In the genomic region with DNA sequence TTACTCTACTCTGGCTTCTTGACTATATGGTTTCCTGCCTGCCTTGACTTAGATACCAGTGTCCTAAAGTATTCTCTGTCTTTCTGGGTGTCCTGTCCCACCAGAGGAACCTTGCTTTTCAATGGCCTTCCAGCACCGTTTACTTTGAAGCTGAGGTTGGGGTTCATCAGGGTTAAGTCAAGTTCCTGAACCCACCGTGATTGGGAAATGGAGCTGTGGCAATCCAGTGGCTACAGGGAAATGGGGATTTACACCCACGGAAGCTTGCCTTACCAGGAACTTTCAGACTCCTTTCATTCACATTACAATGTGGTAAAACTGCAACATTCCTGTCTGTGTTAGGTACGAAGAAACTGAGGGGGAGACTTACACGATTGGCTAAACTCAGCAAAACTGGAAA, we compare ENCODE assay signal across 12 mouse cellular contexts. TPM values are rescaled to one million over a fixed set of nuclear protein-coding genes. Genes with fewer than 3 reads are reported as not detected.
A peak's percentile ranks its signal among the peaks of the same experiment; 100 is the strongest.
DNase-seq lines count a peak whose midpoint lies in the region; ATAC-seq and TF ChIP-seq lines count a peak whose summit lies in the region.
"Had no signal": no experiment of that assay in that cellular context is flagged by ENCODE, and none has a peak within 500 bp of the region (broad histone marks: within the 10 kb centered on the region; RNA-seq: fewer than 3 reads in every experiment).

No protein-coding gene starts in this region.

- peaks cover 17% of the 10 kb centered on the region for H3K79me2 ChIP-seq in myocyte (ENCODE audit: control insufficient read depth, insufficient read depth)

- no peak for DNase-seq in forebrain, embryonic 10.5 days (ENCODE audit: extremely low spot score, low spot score)
- no peak for DNase-seq in forebrain, embryonic 11.5 days (ENCODE audit: low spot score)
- DNase-seq in kidney, adult 18-20 months: no peak
- DNase-seq in right cerebral cortex, postnatal 14 days: no peak
- DNase-seq in cerebellum, postnatal 4 days (ENCODE audit: low spot score in 2 of 2): no peak
- DNase-seq: cerebellum, adult 11 months; gastrocnemius, postnatal 25 days had no signal

- H3K4me2 ChIP-seq in forebrain, embryonic 11.5 days (ENCODE audit: low read depth, low read length, severe bottlenecking): no peak overlapping the region
- H3K4me2 ChIP-seq in kidney, embryonic 14.5 days (replicated peaks; ENCODE audit: low read depth, low read length): no peak overlapping the region
- H3K4me2 ChIP-seq in myocyte (ENCODE audit: low read depth): peak overlapping the region; percentile 25
- H3K4me2 ChIP-seq: forebrain, embryonic 15.5 days had no signal

- no peaks in the 10 kb centered on the region for H3K9me3 ChIP-seq in forebrain, embryonic 10.5 days
- H3K9me3 ChIP-seq in forebrain, embryonic 11.5 days (ENCODE audit: control insufficient read depth, low read length): no peaks in the 10 kb centered on the region
- no peaks in the 10 kb centered on the region for H3K9me3 ChIP-seq in kidney, embryonic 14.5 days (ENCODE audit: control insufficient read depth, low read length)
- H3K9me3 ChIP-seq: forebrain, embryonic 15.5 days had no signal

- peaks cover 37% of the 10 kb centered on the region for H3K4me1 ChIP-seq in forebrain, embryonic 10.5 days
- peaks cover 8% of the 10 kb centered on the region; the same call in 1 of the 2 replicates for H3K4me1 ChIP-seq in forebrain, embryonic 11.5 days (replicated peaks; ENCODE audit: control insufficient read depth, insufficient read depth, low read length)
- 0 out of 2 replicates have a peak, but pooled peaks cover 7% of the 10 kb centered on the region for H3K4me1 ChIP-seq in kidney, embryonic 14.5 days (ENCODE audit: control insufficient read depth, insufficient read depth, low read length)
- H3K4me1 ChIP-seq: forebrain, embryonic 15.5 days had no signal

- peak overlapping the region; percentile 78 for H3K27ac ChIP-seq in forebrain, embryonic 10.5 days
- no peak overlapping the region for H3K27ac ChIP-seq in forebrain, embryonic 11.5 days (ENCODE audit: low read depth, low read length)
- peak overlapping the region; percentile 37; the same call in 1 of the 2 replicates for H3K27ac ChIP-seq in kidney, embryonic 14.5 days (ENCODE audit: low read depth, low read length)
- H3K27ac ChIP-seq: forebrain, embryonic 15.5 days had no signal

- ATAC-seq in forebrain, embryonic 11.5 days (replicated peaks; ENCODE audit: low FRiP score): no peak
- ATAC-seq in kidney, embryonic 14.5 days (ENCODE audit: low FRiP score, low TSS enrichment): no peak
- ATAC-seq in granulocyte monocyte progenitor cell, adult 5-6 weeks (replicated peaks; ENCODE audit: poor library complexity, severe bottlenecking): peak; percentile 85
- ATAC-seq: forebrain, embryonic 15.5 days; inflammation-experienced regulatory T-cells, adult 6 months had no signal

- H3K27me3 ChIP-seq in forebrain, embryonic 10.5 days (ENCODE audit: poor library complexity, severe bottlenecking): no peaks in the 10 kb centered on the region
- no peaks in the 10 kb centered on the region for H3K27me3 ChIP-seq in forebrain, embryonic 11.5 days (ENCODE audit: control insufficient read depth, insufficient read depth, low read length)
- no peaks in the 10 kb centered on the region for H3K27me3 ChIP-seq in kidney, embryonic 14.5 days (ENCODE audit: control insufficient read depth, insufficient read depth, low read length)
- no peaks in the 10 kb centered on the region for H3K27me3 ChIP-seq in myocyte (ENCODE audit: control insufficient read depth, insufficient read depth, insufficient read length)
- H3K27me3 ChIP-seq: forebrain, embryonic 15.5 days had no signal

- 84% methylated on average over 5 of the region's 5 CpGs for WGBS in forebrain, embryonic 10.5 days
- 79% methylated on average over 5 of the region's 5 CpGs for WGBS in forebrain, embryonic 11.5 days
- 73% methylated on average over 5 of the region's 5 CpGs for WGBS in kidney, embryonic 14.5 days

- H3K9ac ChIP-seq in forebrain, embryonic 11.5 days (ENCODE audit: low read length): no peak overlapping the region
- H3K9ac ChIP-seq in kidney, embryonic 14.5 days (ENCODE audit: low read depth, low read length): no peak overlapping the region
- H3K9ac ChIP-seq: forebrain, embryonic 15.5 days had no signal

- TF ChIP-seq POLR2A in myocyte (IDR thresholded peaks at IDR 0.05; ENCODE audit: insufficient read length, low read depth): no peak

- H3K4me3 ChIP-seq in forebrain, embryonic 10.5 days: no peak overlapping the region
- H3K4me3 ChIP-seq in forebrain, embryonic 11.5 days (ENCODE audit: low read depth, low read length): no peak overlapping the region
- no peak overlapping the region for H3K4me3 ChIP-seq in kidney, embryonic 14.5 days (ENCODE audit: low read length)
- H3K4me3 ChIP-seq in myocyte: no peak overlapping the region
- H3K4me3 ChIP-seq: forebrain, embryonic 15.5 days had no signal

- H3ac ChIP-seq in myocyte (ENCODE audit: control insufficient read depth, insufficient read length): no peak overlapping the region

- H3K36me3 ChIP-seq in forebrain, embryonic 10.5 days (replicated peaks): no peaks in the 10 kb centered on the region
- no peaks in the 10 kb centered on the region for H3K36me3 ChIP-seq in forebrain, embryonic 11.5 days (ENCODE audit: control insufficient read depth, insufficient read depth, low read length)
- H3K36me3 ChIP-seq in kidney, embryonic 14.5 days (ENCODE audit: control insufficient read depth, insufficient read depth, low read length): no peaks in the 10 kb centered on the region
- H3K36me3 ChIP-seq in myocyte (ENCODE audit: control insufficient read depth, insufficient read depth): no peaks in the 10 kb centered on the region
- H3K36me3 ChIP-seq: forebrain, embryonic 15.5 days had no signal

TF ChIP-seq in myocyte, 11 proteins besides CTCF, POLR2A, EP300 and RAD21:
- no peak for TF ChIP-seq TCF12 (IDR thresholded peaks at IDR 0.05; ENCODE audit: insufficient read depth, poor library complexity, severe bottlenecking)
- no peak for TF ChIP-seq MAX (IDR thresholded peaks at IDR 0.05; ENCODE audit: low read depth)
- TF ChIP-seq E2F4 (IDR thresholded peaks at IDR 0.05; ENCODE audit: insufficient read depth): no peak
- no peak for TF ChIP-seq SRF (IDR thresholded peaks at IDR 0.05; ENCODE audit: control insufficient read depth, insufficient read length, low read depth)
- TF ChIP-seq USF1 (IDR thresholded peaks at IDR 0.05; ENCODE audit: low read depth): no peak
- TF ChIP-seq REST (IDR thresholded peaks at IDR 0.05; ENCODE audit: insufficient read depth, insufficient read length): no peak
- no peak for TF ChIP-seq CEBPB (IDR thresholded peaks at IDR 0.05; ENCODE audit: insufficient read depth, poor library complexity, severe bottlenecking)

RNA-seq across cellular contexts. Expression of a gene that starts 54.8 kb away (rescaled TPM):
- 7.6 and 8.9 TPM in 2 replicates for polyA plus RNA-seq in forebrain, embryonic 10.5 days (2016; fragmentation: Nextera tagmentation; extraction: Ambion mirVana)
- 8.7 and 9.0 TPM in 2 replicates for polyA plus RNA-seq in forebrain, embryonic 11.5 days (2014; fragmentation: Nextera tagmentation; extraction: Ambion mirVana)
- 3.3 and 4.2 TPM in 2 replicates for polyA plus RNA-seq in kidney, embryonic 14.5 days (2014; fragmentation: Nextera tagmentation; extraction: Ambion mirVana)
- 0.30 and 0.58 TPM in 2 replicates for total RNA-seq in granulocyte monocyte progenitor cell, adult 5-6 weeks (2014; fragmentation: Nextera tagmentation)
- total RNA-seq in granulocyte monocyte progenitor cell, adult 5-6 weeks (2017): 0.31 and 1.9 TPM in 2 replicates
- polyA plus RNA-seq in myocyte (2012; fragmentation: generic; extraction: Trizol): 51.3 TPM
